Mouse (Mus musculus): ENCODE measurements around the gene Unk. TPM values are rescaled to one million over a fixed set of nuclear protein-coding genes. Genes with fewer than 3 reads are reported as not detected.

Gene Unk
- polyA plus RNA-seq, 1 experiment from 2014 or later, result 34.6 TPM

DNA sequence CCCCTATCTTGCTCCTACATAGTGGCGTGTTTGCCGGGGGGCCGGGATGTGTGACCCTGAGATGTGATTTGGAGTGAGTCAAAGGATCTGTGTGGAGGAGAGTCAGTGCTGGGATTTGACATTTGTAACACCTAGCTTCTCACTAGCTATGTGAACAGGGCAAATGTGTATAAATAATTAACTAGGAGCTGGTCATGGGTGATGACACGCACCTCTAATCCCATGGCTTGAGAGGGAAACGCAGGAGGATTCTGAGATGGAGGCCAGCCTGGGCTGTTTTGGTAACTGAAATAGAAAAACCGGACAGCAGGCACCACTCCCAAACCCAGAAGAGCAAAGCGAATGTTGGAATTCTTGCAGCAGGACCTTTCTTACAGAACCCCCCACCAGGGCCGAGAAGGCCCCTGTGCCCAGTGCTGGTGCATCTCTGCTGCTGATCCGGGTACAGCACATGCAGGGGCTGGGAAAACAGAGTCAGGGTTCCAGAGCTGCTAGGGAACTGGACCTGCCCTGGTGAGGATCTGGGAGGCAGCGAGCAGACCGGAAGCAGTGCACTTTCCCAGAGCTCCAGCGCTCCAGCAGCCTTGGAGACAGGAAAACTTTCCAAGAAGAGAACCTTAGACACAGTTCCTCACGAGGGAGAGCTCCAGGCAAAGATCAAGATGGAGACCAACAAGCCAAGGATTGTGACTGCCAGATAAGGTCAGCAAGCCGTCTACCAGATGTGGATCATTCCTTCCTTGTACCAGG is 68.8 kb downstream of the Unk start:
- no peaks in the 10 kb centered on the region for H3K27me3 ChIP-seq (ENCODE audit: control insufficient read depth, insufficient read depth, low read length)
- H3K36me3 ChIP-seq (ENCODE audit: control insufficient read depth, insufficient read depth, low read length), result no peaks in the 10 kb centered on the region
- no peak for DNase-seq (ENCODE audit: low spot score)
- peaks cover 7% of the 10 kb centered on the region; the same call in 1 of the 2 replicates for H3K4me1 ChIP-seq (ENCODE audit: control insufficient read depth, insufficient read depth, low read length)
- H3K9ac ChIP-seq (ENCODE audit: low read length), result no peak overlapping the region
- H3K4me2 ChIP-seq (ENCODE audit: low read depth, severe bottlenecking), result no peak overlapping the region
- 80% methylated on average over 14 of the region's 14 CpGs for WGBS
- no peak for ATAC-seq (ENCODE audit: insufficient number of reproducible peaks, low FRiP score, low TSS enrichment, low read depth)
- H3K9me3 ChIP-seq (ENCODE audit: control insufficient read depth, low read length), result no peaks in the 10 kb centered on the region
- H3K4me3 ChIP-seq (ENCODE audit: low read depth, low read length), result no peak overlapping the region
- H3K27ac ChIP-seq (replicated peaks; ENCODE audit: low read depth, low read length), result no peak overlapping the region

GRCm38 (mm10) chr11:116099462-116099861 is 69.3 kb downstream of the Unk start:
- ATAC-seq (ENCODE audit: insufficient number of reproducible peaks, low FRiP score, low TSS enrichment, low read depth) (no peak), DNase-seq (ENCODE audit: low spot score) (no peak)
- no peak overlapping the region for H3K27ac ChIP-seq (replicated peaks; ENCODE audit: low read depth, low read length)
- H3K4me3 ChIP-seq (ENCODE audit: low read depth, low read length), result no peak overlapping the region
- H3K27me3 ChIP-seq (ENCODE audit: control insufficient read depth, insufficient read depth, low read length), result no peaks in the 10 kb centered on the region
- H3K9ac ChIP-seq (ENCODE audit: low read length), result no peak overlapping the region
- no peaks in the 10 kb centered on the region for H3K9me3 ChIP-seq (ENCODE audit: control insufficient read depth, low read length)
- H3K36me3 ChIP-seq (ENCODE audit: control insufficient read depth, insufficient read depth, low read length), result no peaks in the 10 kb centered on the region
- H3K4me2 ChIP-seq (ENCODE audit: low read depth, severe bottlenecking), result no peak overlapping the region
- WGBS, result 89% methylated on average over 6 of the region's 6 CpGs
- H3K4me1 ChIP-seq (ENCODE audit: control insufficient read depth, insufficient read depth, low read length), result peaks cover 11% of the 10 kb centered on the region

- Histone ChIP-seq H3K27ac (replicated peaks; ENCODE audit: low read depth, low read length) (no peak overlapping the region), H3K4me2 (ENCODE audit: low read depth, severe bottlenecking) (no peak overlapping the region), H3K4me3 (ENCODE audit: low read depth, low read length) (no peak overlapping the region), H3K36me3 (ENCODE audit: control insufficient read depth, insufficient read depth, low read length) (no peaks in the 10 kb centered on the region), H3K9ac (ENCODE audit: low read length) (no peak overlapping the region), H3K4me1 (ENCODE audit: control insufficient read depth, insufficient read depth, low read length) (peaks cover 11% of the 10 kb centered on the region), H3K27me3 (ENCODE audit: control insufficient read depth, insufficient read depth, low read length) (no peaks in the 10 kb centered on the region), H3K9me3 (ENCODE audit: control insufficient read depth, low read length) (no peaks in the 10 kb centered on the region)
- DNase-seq (ENCODE audit: low spot score), result no peak
- WGBS, result 78% methylated on average over 6 of the region's 6 CpGs
- no peak for ATAC-seq (ENCODE audit: insufficient number of reproducible peaks, low FRiP score, low TSS enrichment, low read depth)
These were observed 70.3 kb downstream of the Unk start for GRCm38 (mm10) chr11:116100385-116100784.

- H3K27ac ChIP-seq (replicated peaks; ENCODE audit: low read depth, low read length), result no peak overlapping the region
These were observed 70.7 kb downstream of the Unk start for GRCm38 (mm10) chr11:116100839-116101238.

DNA sequence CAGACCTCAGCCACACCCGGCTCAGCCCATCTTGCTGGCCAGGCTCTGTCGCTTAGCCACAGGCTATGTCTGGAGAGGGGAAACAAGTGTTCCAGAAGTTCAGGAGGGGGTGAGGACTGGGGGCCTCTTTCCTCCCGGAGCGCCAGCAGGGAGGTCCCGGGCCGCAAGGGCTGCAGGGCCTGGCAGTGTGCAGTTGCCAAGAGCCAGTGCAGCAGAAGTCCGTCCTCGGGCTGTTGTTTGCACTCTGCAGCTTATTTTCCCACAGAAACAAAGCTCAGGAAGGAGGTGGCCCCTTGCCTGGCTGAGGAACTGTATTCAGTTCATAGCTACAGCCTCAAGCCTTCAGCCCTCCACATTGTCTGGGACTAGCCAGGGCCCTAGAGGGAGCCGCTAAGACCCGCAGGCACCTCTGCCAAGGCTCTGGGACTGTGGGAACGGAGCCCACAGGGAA is 71.8 kb downstream of the Unk start:
- ATAC-seq (ENCODE audit: insufficient number of reproducible peaks, low FRiP score, low TSS enrichment, low read depth) (no peak), DNase-seq (ENCODE audit: low spot score) (no peak)
- WGBS, result 54% methylated on average over 11 of the region's 11 CpGs

More at GRCm38 (mm10) chr11:116100839-116101238, 70.7 kb downstream of the Unk start:
- Histone ChIP-seq H3K27me3 (ENCODE audit: control insufficient read depth, insufficient read depth, low read length) (peaks cover 4% of the 10 kb centered on the region; the same call in 1 of the 2 replicates), H3K9me3 (ENCODE audit: control insufficient read depth, low read length) (no peaks in the 10 kb centered on the region), H3K4me3 (ENCODE audit: low read depth, low read length) (no peak overlapping the region), H3K36me3 (ENCODE audit: control insufficient read depth, insufficient read depth, low read length) (no peaks in the 10 kb centered on the region), H3K9ac (ENCODE audit: low read length) (no peak overlapping the region), H3K4me2 (ENCODE audit: low read depth, severe bottlenecking) (no peak overlapping the region), H3K4me1 (ENCODE audit: control insufficient read depth, insufficient read depth, low read length) (peaks cover 11% of the 10 kb centered on the region)
- WGBS, result 87% methylated on average over 7 of the region's 7 CpGs
- DNase-seq (ENCODE audit: low spot score) (no peak), ATAC-seq (ENCODE audit: insufficient number of reproducible peaks, low FRiP score, low TSS enrichment, low read depth) (no peak)

GRCm38 (mm10) chr11:116102472-116102871 is 72.3 kb downstream of the Unk start:
- no peaks in the 10 kb centered on the region for H3K36me3 ChIP-seq (ENCODE audit: control insufficient read depth, insufficient read depth, low read length)
- H3K4me3 ChIP-seq (ENCODE audit: low read depth, low read length), result no peak overlapping the region
- DNase-seq (ENCODE audit: low spot score) (no peak), ATAC-seq (ENCODE audit: insufficient number of reproducible peaks, low FRiP score, low TSS enrichment, low read depth) (no peak)
- WGBS, result 65% methylated on average over 3 of the region's 4 CpGs
- no peak overlapping the region for H3K9ac ChIP-seq (ENCODE audit: low read length)
- H3K27me3 ChIP-seq (ENCODE audit: control insufficient read depth, insufficient read depth, low read length), result peaks cover 15% of the 10 kb centered on the region
- H3K4me2 ChIP-seq (ENCODE audit: low read depth, severe bottlenecking), result no peak overlapping the region
- H3K4me1 ChIP-seq (ENCODE audit: control insufficient read depth, insufficient read depth, low read length), result peaks cover 25% of the 10 kb centered on the region
- H3K27ac ChIP-seq (replicated peaks; ENCODE audit: low read depth, low read length), result peak overlapping the region; percentile 54
- no peaks in the 10 kb centered on the region for H3K9me3 ChIP-seq (ENCODE audit: control insufficient read depth, low read length)

More for the DNA sequence above, 71.8 kb downstream of the Unk start:
- Histone ChIP-seq H3K4me1 (ENCODE audit: control insufficient read depth, insufficient read depth, low read length) (peaks cover 20% of the 10 kb centered on the region), H3K27me3 (ENCODE audit: control insufficient read depth, insufficient read depth, low read length) (peaks cover 10% of the 10 kb centered on the region), H3K9me3 (ENCODE audit: control insufficient read depth, low read length) (no peaks in the 10 kb centered on the region), H3K27ac (replicated peaks; ENCODE audit: low read depth, low read length) (peak overlapping the region; percentile 54), H3K4me2 (ENCODE audit: low read depth, severe bottlenecking) (no peak overlapping the region), H3K4me3 (ENCODE audit: low read depth, low read length) (no peak overlapping the region), H3K36me3 (ENCODE audit: control insufficient read depth, insufficient read depth, low read length) (no peaks in the 10 kb centered on the region), H3K9ac (ENCODE audit: low read length) (0 out of 2 replicates have a peak overlapping the region, but pooled peaks have one; percentile 8)

DNA sequence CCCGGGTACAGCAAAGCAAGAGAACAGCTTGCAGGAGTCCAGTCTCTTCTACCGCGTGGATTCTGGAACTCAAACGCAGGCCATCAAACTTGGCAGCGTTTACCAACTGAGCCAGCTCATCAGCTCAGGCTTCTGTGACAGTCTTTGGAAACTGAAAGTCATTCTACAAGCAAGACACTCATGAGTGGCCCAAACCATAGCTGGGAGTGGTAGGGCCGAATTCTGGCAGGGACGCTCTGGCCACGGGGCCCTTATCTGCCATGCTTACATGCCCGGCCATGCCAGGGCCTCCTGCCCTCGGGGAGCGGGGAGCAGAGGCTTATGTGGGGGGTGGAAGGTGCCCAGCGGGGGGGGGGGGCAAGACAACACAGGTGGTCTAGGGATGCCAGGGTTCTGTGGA is 73.5 kb downstream of the Unk start:
- DNase-seq (ENCODE audit: low spot score) (no peak), ATAC-seq (ENCODE audit: insufficient number of reproducible peaks, low FRiP score, low TSS enrichment, low read depth) (no peak)
- no peaks in the 10 kb centered on the region for H3K36me3 ChIP-seq (ENCODE audit: control insufficient read depth, insufficient read depth, low read length)
- H3K9me3 ChIP-seq (ENCODE audit: control insufficient read depth, low read length), result no peaks in the 10 kb centered on the region
- WGBS, result 79% methylated on average over 12 of the region's 12 CpGs
- peaks cover 26% of the 10 kb centered on the region for H3K27me3 ChIP-seq (ENCODE audit: control insufficient read depth, insufficient read depth, low read length)
- no peak overlapping the region for H3K9ac ChIP-seq (ENCODE audit: low read length)
- H3K4me3 ChIP-seq (ENCODE audit: low read depth, low read length), result no peak overlapping the region
- H3K4me1 ChIP-seq (ENCODE audit: control insufficient read depth, insufficient read depth, low read length), result peaks cover 31% of the 10 kb centered on the region
- H3K4me2 ChIP-seq (ENCODE audit: low read depth, severe bottlenecking), result no peak overlapping the region
- H3K27ac ChIP-seq (replicated peaks; ENCODE audit: low read depth, low read length), result 0 out of 2 replicates have a peak overlapping the region, but pooled peaks have one; percentile 53

GRCm38 (mm10) chr11:116104006-116104646 is 74.0 kb downstream of the Unk start:
- DNase-seq (ENCODE audit: low spot score) (peak; percentile 57), ATAC-seq (ENCODE audit: insufficient number of reproducible peaks, low FRiP score, low TSS enrichment, low read depth) (peak; percentile 36; the same call in 1 of the 2 replicates)
- Histone ChIP-seq H3K9ac (ENCODE audit: low read length) (no peak overlapping the region), H3K27me3 (ENCODE audit: control insufficient read depth, insufficient read depth, low read length) (peaks cover 32% of the 10 kb centered on the region), H3K9me3 (ENCODE audit: control insufficient read depth, low read length) (no peaks in the 10 kb centered on the region), H3K4me1 (ENCODE audit: control insufficient read depth, insufficient read depth, low read length) (peaks cover 35% of the 10 kb centered on the region), H3K36me3 (ENCODE audit: control insufficient read depth, insufficient read depth, low read length) (no peaks in the 10 kb centered on the region), H3K4me2 (ENCODE audit: low read depth, severe bottlenecking) (no peak overlapping the region), H3K27ac (replicated peaks; ENCODE audit: low read depth, low read length) (peak overlapping the region; percentile 53; the same call in 1 of the 2 replicates), H3K4me3 (ENCODE audit: low read depth, low read length) (no peak overlapping the region)
- WGBS, result 46% methylated on average over 14 of the region's 14 CpGs
